Mouse (Mus musculus) B cell, adult (primary cell): Measurements from ENCODE around the gene Rnf145. TPM values are rescaled to one million over a fixed set of nuclear protein-coding genes. Genes with fewer than 3 reads are reported as not detected.

Source experiments
- total RNA-seq: library from RNA; stranded (reverse); gene quantifications from 4 replicates; pipeline ENCODE4 v1.2.4, GENCODE M21; 2023; ENCODE audit not compliant: inconsistent age

The Rnf145 gene
- 250 to 268 TPM (median 253 TPM) in 4 replicates for total RNA-seq

DNA sequence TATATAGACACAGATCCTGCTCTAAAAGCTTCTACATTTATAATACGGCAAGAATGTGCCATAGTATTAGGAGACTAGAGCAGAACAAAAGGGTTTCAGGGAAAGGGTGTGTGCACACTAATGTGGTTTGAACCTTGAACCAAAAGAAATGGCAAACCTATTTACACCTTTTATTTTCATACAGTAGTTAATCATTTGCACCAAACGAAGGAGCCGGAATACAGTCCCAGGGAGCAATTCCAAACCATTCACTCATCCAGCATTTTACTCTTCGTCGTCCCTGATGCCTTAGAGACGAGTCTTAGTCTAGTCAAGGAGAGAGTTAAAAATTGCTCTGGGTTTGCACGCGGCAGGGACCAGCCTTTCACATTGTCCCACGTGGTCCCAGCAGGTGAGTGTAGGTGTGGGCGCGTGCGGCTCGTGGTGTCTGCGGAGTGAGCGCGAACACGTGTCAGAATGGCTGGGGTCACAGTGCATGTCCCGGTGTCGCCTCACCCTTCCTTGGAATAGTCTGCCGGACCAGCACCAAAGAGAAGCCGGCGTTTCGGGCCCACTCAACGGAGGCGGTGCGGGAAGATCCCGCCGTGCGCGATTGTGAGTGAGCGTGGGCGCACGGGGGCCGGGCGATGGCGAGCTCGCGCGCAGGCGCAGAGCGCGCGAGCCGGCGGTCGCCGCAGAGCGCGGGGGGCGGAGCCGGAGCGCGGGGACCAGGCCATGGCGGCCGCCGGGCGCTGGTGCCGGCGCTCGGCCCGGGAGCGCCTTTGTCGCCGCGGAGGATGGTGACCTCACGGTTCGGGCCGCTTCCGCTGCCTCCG lies at the start of gene Rnf145:
Rnf145 (plus strand) TSS at position 684 of the 815 bp plus-strand sequence.

DNA sequence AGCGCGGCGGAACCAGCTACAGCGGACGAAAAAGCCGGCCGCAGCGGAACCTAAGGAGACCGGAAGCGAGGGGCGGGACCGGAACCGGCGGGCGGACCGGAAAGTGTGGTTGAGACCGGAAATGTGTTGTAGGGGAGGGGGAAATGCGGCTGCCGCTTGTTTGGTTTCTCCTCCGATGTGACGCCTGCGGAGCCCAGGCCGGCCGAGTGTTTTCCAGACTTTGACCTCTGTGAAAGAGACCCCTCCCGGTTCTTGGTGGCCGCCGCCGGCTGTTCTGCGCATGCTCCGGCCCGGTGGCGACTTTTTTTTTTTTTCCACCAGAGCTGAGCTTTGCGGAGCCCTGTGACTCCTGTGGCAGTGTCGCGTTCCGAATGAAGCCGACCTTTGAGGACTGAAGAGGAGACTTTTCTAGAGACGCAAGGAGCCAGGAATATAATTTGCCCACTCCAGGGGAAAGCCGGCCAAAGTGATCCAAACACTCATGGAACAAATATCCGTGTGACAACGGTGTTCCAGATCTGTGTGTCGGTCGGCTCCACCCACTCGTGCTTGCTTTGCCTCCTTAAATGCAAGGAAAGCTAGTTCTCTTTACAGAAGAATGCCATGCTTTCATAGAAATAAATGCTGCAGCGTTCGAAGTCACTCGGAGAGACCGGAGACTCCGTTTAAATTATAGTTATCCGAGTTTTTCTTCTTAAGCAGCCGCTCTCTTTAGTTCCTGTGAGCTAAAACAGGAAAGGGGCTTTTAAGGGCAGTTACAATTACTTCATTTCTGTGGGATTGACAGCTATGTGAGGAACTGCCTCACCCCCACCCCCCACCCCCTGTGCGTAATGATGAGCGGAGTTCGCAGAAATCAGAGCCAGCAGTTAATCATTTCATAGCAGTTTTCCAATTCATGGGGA lies 48.1 kb upstream of the Rnf145 start, which contains the start of gene Ublcp1:
Ublcp1 (minus strand) TSS at position 67 of the 905 bp plus-strand sequence.

Other genes with a start within 250 kb of the Rnf145 start
- not detected in 4 replicates for gene Il12b, start 118.9 kb upstream of the Rnf145 start, total RNA-seq
- 100 to 114 TPM (median 112 TPM) in 4 replicates for gene Ublcp1, start 48.5 kb upstream of the Rnf145 start, total RNA-seq
- gene Ebf1, start 98.4 kb downstream of the Rnf145 start, total RNA-seq: 417 to 471 TPM (median 460 TPM) in 4 replicates